Mouse (Mus musculus) brain, adult 2 months (tissue): ENCODE data around the gene Hoxa13.

Experiments
- DNase-seq: peaks from one replicate; pipeline ENCODE4 v3.0.0; 2011; ENCODE audit warnings: low read depth, low spot score

Gene Hoxa13

GRCm38 (mm10) chr6:52270494-52271480 lies 10.1 kb upstream of the Hoxa13 start:
- peak; percentile 73 for DNase-seq

- DNase-seq = no peak
These were observed 8.1 kb upstream of the Hoxa13 start for GRCm38 (mm10) chr6:52268756-52269155.

- no peak for DNase-seq
These were observed 7.7 kb upstream of the Hoxa13 start for GRCm38 (mm10) chr6:52268341-52268740.

GRCm38 (mm10) chr6:52267691-52268090 lies 7.0 kb upstream of the Hoxa13 start:
- DNase-seq = no peak

GRCm38 (mm10) chr6:52267221-52267620 lies 6.5 kb upstream of the Hoxa13 start:
- DNase-seq = no peak

DNA sequence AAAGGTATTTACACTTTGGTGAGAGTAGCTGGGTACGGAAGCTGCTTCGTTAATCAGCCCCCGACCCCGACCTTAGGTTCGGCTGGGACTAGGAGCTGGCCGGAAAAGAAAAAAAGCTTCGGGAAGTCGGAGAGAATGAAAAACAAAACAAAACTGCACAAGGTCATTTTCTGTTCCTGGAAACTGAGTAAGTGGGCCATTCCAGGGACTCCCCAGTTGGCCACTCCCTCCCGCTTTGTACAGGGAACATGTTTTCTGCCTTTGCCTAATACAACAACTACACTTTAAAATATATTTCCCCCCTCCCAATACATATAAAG lies 5.9 kb upstream of the Hoxa13 start:
- DNase-seq = no peak

- no peak for DNase-seq
These were observed 5.4 kb upstream of the Hoxa13 start for GRCm38 (mm10) chr6:52265913-52266665.

DNA sequence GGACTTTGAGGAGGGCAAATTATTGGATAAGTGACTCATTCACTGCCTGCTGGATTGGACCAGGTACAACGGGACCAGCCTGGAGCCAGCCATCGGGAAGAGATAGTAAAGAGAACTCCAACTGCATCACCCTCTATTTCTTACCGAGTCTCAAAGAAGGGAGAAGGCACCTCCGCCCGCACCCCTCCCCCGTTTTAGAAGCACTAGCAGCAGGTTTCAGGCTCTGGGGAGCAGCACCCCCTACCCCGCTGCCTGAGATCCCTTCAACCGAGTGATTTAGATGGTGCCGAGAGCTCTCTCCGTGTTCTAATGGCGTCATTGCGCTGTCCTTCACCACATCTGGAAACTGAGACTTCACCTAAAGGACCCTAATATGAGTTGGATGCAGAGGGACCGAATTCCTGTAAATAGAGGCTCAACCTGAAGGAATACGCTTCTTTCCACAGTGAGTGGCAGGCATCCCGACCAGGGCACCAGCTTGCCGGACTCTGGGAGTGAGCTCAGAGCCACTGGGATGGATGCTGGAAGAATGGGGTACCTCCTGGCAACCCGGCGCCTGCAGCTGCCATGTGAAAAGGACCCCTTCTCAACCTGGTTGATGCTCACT lies 4.7 kb upstream of the Hoxa13 start:
- no peak for DNase-seq

DNA sequence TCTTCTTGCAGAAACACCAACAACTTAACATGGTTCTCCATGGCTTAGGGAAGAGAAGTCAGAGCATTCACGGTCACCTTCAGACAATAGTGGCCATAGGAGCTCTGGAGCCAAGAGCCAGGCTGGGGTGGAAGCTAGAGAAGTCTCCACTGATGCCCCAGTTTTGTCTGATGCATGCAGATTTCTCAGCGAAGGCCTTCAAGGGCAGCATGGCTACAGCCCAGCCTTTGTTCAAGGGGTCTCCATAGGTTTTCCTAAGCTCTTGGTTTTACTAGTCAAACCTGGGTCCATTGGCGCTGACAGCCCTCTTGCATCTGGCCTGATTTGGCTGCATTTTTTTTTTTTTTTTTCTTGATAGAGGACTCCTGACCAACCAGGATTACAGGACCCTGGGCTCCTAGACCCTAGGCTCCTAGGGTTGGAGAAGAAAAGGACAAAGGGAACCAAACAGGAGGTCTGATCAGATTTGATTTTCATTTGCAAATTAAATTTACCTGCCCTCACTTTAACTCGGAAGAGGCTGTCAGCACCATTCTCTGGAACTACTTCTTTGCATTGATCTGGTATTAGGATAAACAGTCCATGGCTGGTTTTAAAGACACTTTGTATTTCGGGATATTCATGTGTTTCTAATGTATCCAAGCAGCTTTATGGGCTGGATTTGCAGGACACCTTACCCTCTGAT lies 3.6 kb upstream of the Hoxa13 start:
- no peak for DNase-seq

DNA sequence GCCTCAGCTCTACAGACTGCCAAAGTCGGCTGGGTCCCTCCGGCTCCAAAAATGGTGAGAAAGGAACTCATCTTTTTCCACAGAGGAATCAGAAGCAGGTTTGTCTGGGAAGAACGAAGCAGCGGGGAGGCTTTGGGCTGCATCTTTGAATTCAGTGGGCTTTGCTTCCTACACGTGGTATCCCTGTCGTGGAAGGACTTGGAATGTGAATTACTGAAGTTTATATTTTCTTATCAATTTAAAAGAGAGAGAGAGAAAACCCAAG lies 2.6 kb upstream of the Hoxa13 start:
- no peak for DNase-seq

GRCm38 (mm10) chr6:52262463-52263320 lies 2.0 kb upstream of the Hoxa13 start:
- DNase-seq = no peak

DNA sequence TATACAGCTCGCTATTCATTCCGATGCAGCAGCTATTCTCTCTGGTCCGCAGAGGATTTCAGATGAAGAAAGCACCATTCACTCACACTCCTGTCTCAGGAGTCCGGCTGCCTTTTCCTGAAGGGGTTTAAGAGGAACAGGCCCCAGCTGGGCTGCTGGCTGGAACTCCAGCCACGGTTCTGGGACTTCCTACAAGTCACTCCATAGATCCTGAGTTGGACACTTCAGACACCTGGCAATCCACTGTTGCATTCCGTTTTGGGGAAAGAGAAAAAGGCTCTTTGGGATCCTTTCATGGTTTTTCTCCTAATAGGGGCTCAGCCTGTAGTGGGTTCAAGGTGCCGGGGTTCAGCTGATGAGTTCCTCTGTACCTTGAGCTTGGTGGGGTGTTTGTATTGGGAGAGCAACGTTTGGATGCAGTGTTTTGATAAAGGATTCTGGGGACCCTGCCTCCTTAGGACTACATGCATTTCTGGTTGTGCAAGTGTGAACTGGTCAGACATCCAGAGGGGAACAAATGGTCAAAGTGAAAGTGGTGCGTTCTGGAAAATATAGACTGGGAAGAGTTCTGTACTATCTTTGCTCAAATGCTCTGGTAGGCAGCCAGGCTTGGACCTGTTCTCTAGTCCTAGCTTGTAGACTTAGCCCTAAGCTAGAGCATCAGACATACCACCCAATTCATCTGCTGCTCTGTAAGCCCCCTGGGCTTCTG lies 1.2 kb upstream of the Hoxa13 start:
- DNase-seq = no peak

GRCm38 (mm10) chr6:52259811-52260261 lies 844 bp downstream of the Hoxa13 start:
- no peak for DNase-seq

- no peak for DNase-seq
These were observed 1.4 kb downstream of the Hoxa13 start for GRCm38 (mm10) chr6:52259081-52259790.

DNA sequence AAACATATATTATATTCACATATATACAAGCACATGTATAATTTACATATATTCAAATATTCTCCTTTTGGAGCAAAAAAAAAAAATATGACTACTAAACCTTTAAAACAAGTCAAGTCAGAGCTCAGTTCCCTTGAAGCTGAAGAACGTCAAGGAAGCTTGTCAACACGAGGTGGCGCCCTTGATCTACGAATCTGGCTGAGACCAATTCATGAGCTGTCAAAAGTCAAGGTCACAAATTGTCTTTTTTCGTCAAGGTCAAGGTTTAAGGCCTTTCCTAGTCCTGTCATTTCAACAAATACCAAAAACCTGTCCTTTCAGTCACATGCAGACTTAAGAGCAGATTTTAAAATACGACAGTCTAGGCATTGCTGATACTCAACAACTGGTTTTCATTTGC lies 3.7 kb downstream of the Hoxa13 start:
- peak; percentile 79 for DNase-seq

- DNase-seq = no peak
These were observed 6.9 kb downstream of the Hoxa13 start for GRCm38 (mm10) chr6:52253511-52254500.

- no peak for DNase-seq
These were observed 7.8 kb downstream of the Hoxa13 start for GRCm38 (mm10) chr6:52252775-52253376.
